Mouse (Mus musculus) cerebellum, postnatal 25 days (tissue): ENCODE results near the gene Cyp2a12.
"Not testable (repeated sequence)": the region's sequence is repeated elsewhere in the genome, so short reads cannot be mapped to it uniquely, and the experiment has no call there.

Experiments
- DNase-seq, 2 experiments: peaks; one replicate each; pipeline ENCODE4 v3.0.0; 2021; ENCODE audit warnings: mixed read lengths in 2 of 2

Cyp2a12 gene

DNA sequence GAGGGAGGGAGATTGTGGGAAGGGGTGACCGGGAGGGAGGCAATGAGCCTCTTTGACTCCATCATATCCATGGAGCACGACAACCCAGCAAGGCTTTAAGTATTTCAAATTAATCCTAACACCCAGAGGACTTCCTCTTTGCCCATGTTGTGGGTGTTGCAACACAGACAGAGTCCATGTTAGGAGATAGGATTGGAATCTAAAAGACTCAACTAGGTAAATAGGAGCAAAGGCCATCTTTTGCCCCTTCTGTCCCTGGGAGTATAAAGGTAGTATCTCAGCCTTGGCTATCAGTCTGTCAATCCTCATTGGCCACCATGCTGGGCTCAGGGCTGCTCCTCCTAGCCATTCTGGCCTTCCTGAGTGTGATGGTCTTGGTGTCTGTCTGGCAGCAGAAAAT is at the start of gene Cyp2a12:
Gene Cyp2a12 (plus strand): TSS at position 293 of the 400 bp plus-strand sequence.
- no peak for DNase-seq

DNA sequence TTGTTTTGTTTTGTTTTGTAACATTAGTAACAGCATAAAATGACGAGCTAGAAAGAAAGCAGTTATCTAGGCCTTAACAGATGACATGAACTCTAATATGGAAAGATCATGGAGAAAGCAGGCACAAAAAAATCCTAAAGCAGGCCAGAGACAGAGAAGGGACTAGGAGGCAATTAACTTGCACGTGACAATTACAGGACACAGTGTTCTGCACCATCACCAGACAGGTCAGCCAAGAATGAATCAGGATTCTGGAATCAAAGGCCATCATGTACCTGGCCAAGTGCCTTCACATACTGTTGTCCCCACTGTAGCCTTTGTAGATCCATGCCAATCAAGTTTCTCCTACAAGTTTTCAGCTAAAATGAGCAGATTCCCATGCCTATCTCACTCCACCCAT is 47.4 kb upstream of the Cyp2a12 start:
- not testable (repeated sequence) for DNase-seq

DNA sequence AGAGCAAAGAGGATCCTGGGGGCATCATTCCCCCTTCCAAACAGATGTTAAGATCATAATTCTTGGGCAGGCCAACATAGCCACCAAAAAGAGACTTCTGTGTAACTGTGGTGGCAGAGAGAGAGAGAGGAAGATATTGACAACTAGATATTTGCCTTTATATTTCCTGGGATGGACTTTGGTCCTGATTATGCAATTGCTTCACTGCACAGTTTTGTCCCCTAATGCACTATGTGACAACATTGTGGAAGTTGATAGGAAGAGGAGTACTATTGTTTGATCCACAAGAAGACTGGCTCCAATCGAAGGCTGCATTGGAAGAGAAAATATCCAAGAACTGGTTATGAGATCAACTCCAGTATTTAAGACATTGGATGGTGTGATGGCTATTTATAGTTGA is 46.9 kb upstream of the Cyp2a12 start:
- not testable (repeated sequence) for DNase-seq

GRCm38 (mm10) chr7:26982551-26982950 is 46.3 kb upstream of the Cyp2a12 start:
- no peak for DNase-seq

DNA sequence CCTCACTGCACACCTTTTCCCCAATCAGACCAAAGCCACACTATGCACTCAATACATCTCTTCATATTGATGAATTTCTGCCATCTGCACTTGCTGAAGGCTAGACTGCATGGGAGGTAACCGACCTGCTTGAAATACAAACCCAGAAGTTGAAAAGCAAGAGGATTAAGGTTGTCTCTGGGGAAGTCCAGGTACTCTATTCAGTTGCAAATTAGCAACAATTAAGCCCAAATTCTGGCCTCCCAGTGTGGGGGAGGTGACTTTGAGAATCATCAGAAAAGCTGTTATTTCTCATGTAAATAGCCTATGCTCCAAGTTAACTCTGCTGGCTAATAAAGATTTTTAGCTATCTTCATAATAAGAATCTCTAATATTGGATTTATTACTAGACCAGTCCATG is 45.7 kb upstream of the Cyp2a12 start:
- DNase-seq = not testable (repeated sequence)

- not testable (repeated sequence) for DNase-seq
Observed at GRCm38 (mm10) chr7:27026581-27026980, 2.3 kb upstream of the Cyp2a12 start.

GRCm38 (mm10) chr7:27048886-27049285 is 20.0 kb downstream of the Cyp2a12 start:
- DNase-seq = not testable (repeated sequence)

DNA sequence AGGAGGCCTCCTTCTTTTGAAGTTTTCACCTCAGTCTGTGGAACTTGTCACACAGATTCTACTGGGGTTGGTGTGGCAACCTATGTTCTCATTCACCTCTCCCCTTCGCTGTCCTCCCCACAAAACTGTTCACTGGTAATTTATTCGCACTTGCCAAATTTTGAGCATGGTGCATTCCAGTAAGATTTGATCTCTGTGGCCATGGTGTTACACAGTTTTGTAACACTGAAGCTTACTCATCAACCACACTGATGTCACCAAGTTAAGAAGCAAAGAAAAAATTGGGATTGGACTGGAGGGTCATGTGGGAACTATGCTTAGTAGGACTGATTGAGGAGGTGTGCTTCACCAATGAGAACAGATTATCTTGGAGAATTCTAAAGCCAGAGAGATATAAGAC is 30.5 kb downstream of the Cyp2a12 start:
- DNase-seq = not testable (repeated sequence)

GRCm38 (mm10) chr7:27059896-27060295 is 31.0 kb downstream of the Cyp2a12 start:
- DNase-seq = not testable (repeated sequence)

DNA sequence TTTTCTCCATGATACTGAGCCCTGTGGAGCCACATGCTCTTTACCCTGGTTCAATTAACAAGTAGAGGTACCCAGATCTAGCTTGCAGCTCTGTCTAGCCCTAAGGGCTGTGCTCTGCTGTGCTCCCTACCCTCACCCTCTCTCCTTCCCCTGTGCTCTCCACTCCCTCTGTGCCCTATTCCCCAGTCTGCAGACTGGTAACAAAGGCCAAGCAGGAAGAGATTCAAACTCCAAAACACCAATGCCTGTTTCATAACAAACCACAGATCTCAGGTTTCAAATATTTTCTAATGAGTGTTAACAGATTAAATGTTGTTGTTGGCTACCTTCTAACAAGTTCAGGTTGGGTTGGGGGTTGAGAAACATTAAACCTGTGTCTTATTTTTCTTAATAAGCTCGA is 49.8 kb downstream of the Cyp2a12 start:
- no peak for DNase-seq

DNA sequence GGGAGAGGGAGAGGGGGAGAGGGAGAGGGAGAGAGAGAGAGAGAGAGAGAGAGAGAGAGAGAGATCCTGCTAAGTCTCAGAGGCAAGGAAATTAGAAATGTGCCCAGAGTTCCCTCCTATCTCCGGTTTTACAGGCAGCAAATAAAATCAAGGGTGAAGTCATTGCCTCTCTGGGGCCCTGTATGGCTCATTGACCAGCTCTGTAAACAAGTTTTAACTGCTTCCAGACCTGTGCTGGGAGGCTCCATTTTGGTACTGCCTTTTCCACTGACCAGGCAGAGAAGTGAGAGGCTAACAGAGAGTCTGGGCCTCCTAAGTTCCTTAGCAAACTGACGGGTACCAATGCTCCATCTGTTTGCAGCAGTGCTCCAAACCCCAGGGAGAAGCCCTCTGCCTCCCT is 52.7 kb downstream of the Cyp2a12 start:
- DNase-seq = no peak
